Mouse (Mus musculus): ENCODE data around the gene Rbpj. TPM values are rescaled to one million over a fixed set of nuclear protein-coding genes. Genes with fewer than 3 reads are reported as not detected.

The Rbpj gene
- polyA plus RNA-seq, 2 experiments, result 6.5 to 7.0 TPM

DNA sequence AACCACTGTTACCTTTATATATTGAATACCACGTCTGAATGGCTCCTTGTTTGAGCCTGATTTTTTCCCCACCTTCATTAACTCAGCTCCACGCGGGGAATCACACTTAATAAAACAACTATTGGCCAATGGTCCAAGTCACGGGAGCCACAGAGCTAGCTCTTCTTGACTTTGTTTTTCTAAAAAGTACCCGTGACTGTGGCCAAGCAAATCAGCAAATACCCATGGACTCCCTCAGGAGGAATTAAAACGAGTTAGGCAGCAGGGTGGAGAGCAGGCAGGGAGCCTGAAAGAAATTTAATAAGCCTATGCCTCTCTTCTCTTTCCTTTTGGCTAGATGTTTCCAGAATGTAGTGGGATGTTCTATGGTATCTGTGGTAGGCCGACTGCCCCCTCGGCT is 51.9 kb downstream of the Rbpj start:
- no peaks in the 10 kb centered on the region for H3K27me3 ChIP-seq (ENCODE audit: control insufficient read depth, insufficient read depth, low read length)
- H3K36me3 ChIP-seq (replicated peaks; ENCODE audit: control insufficient read depth, insufficient read depth, low read depth), result no peaks in the 10 kb centered on the region
- H3K4me1 ChIP-seq (replicated peaks; ENCODE audit: control insufficient read depth in 2 of 2, insufficient read depth in 2 of 2, low read length in 1 of 2), result no peaks in the 10 kb centered on the region
- H3K4me2 ChIP-seq (ENCODE audit: low read depth), result no peak overlapping the region
- H3K9ac ChIP-seq (replicated peaks), result no peak overlapping the region
- 64% methylated on average over 8 of the region's 8 CpGs for WGBS (ENCODE audit: insufficient replicate concordance)
- DNase-seq (ENCODE audit: low read depth in 3 of 3, low spot score in 3 of 3) (no peak), ATAC-seq (ENCODE audit: insufficient read depth) (no peak)
- H3K27ac ChIP-seq, result no peak overlapping the region
- H3K4me3 ChIP-seq (ENCODE audit: insufficient read depth in 1 of 2, low read depth in 2 of 2, low read length in 2 of 2), result no peak overlapping the region
- no peaks in the 10 kb centered on the region for H3K9me3 ChIP-seq (ENCODE audit: control insufficient read depth, low read length)
- no peak for TF ChIP-seq EP300 (IDR thresholded peaks at IDR 0.05; ENCODE audit: low read depth)
- TF ChIP-seq CTCF (IDR thresholded peaks at IDR 0.05; ENCODE audit: low read depth), result no peak

DNA sequence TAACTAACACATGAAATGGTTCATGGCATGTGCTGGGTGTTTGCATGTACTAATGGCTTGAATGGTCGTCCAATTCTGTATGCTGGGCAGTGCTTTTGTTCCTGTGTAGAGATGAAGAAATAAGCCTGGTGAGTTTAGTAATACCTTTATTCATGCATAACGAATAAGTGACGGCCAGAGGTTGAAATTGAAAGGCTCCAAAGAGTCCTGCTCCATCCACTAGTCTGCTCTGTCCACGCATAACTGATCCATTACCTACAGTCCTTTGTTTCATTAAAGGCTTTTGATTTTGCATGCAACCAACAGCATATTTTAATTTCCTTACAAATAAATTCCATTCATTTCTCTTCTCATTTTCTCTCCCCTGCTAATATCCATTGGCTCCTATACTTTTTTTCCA is 53.2 kb downstream of the Rbpj start:
- Histone ChIP-seq H3K4me2 (ENCODE audit: low read depth) (no peak overlapping the region), H3K36me3 (replicated peaks; ENCODE audit: control insufficient read depth, insufficient read depth, low read depth) (no peaks in the 10 kb centered on the region), H3K4me1 (replicated peaks; ENCODE audit: control insufficient read depth in 2 of 2, insufficient read depth in 2 of 2, low read length in 1 of 2) (no peaks in the 10 kb centered on the region), H3K27ac (no peak overlapping the region), H3K9ac (replicated peaks) (no peak overlapping the region), H3K9me3 (ENCODE audit: control insufficient read depth, low read length) (no peaks in the 10 kb centered on the region), H3K4me3 (ENCODE audit: insufficient read depth in 1 of 2, low read depth in 2 of 2, low read length in 2 of 2) (no peak overlapping the region), H3K27me3 (ENCODE audit: control insufficient read depth, insufficient read depth, low read length) (no peaks in the 10 kb centered on the region)
- ATAC-seq (ENCODE audit: insufficient read depth) (no peak), DNase-seq (ENCODE audit: low read depth in 3 of 3, low spot score in 3 of 3) (no peak)
- 58% methylated on average over 4 of the region's 4 CpGs for WGBS (ENCODE audit: insufficient replicate concordance)
- TF ChIP-seq CTCF (IDR thresholded peaks at IDR 0.05; ENCODE audit: low read depth), result no peak
- TF ChIP-seq EP300 (IDR thresholded peaks at IDR 0.05; ENCODE audit: low read depth), result no peak

DNA sequence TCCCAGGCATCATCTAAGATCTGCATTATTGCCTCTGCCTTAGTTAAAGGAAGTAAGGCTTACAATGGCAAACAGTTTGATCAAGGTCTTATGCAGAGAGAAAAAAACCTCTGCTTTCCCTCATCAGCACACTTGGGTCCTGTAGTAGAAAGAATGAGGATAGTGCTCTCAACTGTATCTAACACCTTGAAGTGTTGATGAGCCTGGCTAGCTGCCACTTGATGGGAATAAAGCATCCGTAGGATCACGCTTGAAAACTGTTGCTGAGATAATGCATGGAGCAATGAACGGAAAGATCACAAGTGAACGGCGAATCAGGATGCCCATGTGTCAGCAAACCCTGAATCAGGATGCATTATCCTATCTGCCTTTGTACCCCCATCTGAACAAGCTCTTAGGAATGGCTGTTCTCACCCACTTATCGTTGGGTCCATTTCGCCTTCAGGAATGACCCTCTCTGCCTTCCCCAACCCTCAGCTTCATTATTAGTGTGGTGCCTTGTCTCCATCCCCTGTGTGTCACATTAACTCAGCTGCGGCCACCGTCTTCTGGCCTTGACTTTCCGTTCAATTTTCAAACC is 54.1 kb downstream of the Rbpj start:
- Histone ChIP-seq H3K27me3 (ENCODE audit: control insufficient read depth, insufficient read depth, low read length) (no peaks in the 10 kb centered on the region), H3K9ac (replicated peaks) (no peak overlapping the region), H3K4me3 (ENCODE audit: insufficient read depth in 1 of 2, low read depth in 2 of 2, low read length in 2 of 2) (no peak overlapping the region), H3K27ac (no peak overlapping the region), H3K36me3 (replicated peaks; ENCODE audit: control insufficient read depth, insufficient read depth, low read depth) (no peaks in the 10 kb centered on the region), H3K4me1 (replicated peaks; ENCODE audit: control insufficient read depth in 2 of 2, insufficient read depth in 2 of 2, low read length in 1 of 2) (no peaks in the 10 kb centered on the region), H3K4me2 (ENCODE audit: low read depth) (no peak overlapping the region), H3K9me3 (ENCODE audit: control insufficient read depth, low read length) (no peaks in the 10 kb centered on the region)
- DNase-seq (ENCODE audit: low read depth in 3 of 3, low spot score in 3 of 3), result no peak
- ATAC-seq (ENCODE audit: insufficient read depth), result no peak
- WGBS (ENCODE audit: insufficient replicate concordance), result 69% methylated on average over 10 of the region's 10 CpGs
- no peak for TF ChIP-seq CTCF (IDR thresholded peaks at IDR 0.05; ENCODE audit: low read depth)
- TF ChIP-seq EP300 (IDR thresholded peaks at IDR 0.05; ENCODE audit: low read depth), result no peak

DNA sequence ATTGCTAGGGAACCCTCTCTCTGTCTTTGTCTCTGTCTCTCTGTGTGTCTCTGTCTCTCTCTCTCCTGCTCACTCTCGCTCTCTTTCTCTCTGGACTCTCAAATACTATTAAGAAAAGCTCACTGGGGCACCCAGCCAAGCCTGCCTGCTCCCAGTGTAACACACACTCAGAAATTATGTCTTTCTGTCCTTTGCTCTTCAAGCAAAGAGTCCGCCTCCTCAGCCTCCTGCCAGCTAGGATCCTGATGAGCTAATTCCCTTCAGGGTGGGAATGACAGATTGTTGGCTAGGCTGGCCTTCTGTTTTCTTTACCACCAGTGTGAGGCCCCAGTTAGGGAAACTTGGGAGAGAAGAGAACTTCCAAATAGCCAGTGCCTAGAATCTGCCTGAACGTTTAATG is 57.1 kb downstream of the Rbpj start:
- no peaks in the 10 kb centered on the region for H3K27me3 ChIP-seq (ENCODE audit: control insufficient read depth, insufficient read depth, low read length)
- H3K9me3 ChIP-seq (ENCODE audit: control insufficient read depth, low read length), result no peaks in the 10 kb centered on the region
- no peak overlapping the region for H3K9ac ChIP-seq (replicated peaks)
- no peak for TF ChIP-seq EP300 (IDR thresholded peaks at IDR 0.05; ENCODE audit: low read depth)
- TF ChIP-seq CTCF (IDR thresholded peaks at IDR 0.05; ENCODE audit: low read depth), result no peak
- H3K4me1 ChIP-seq (replicated peaks; ENCODE audit: control insufficient read depth in 2 of 2, insufficient read depth in 2 of 2, low read length in 1 of 2), result no peaks in the 10 kb centered on the region
- 42% methylated on average over 3 of the region's 3 CpGs for WGBS (ENCODE audit: insufficient replicate concordance)
- ATAC-seq (ENCODE audit: insufficient read depth) (no peak), DNase-seq (ENCODE audit: low read depth in 3 of 3, low spot score in 3 of 3) (no peak)
- H3K27ac ChIP-seq, result no peak overlapping the region
- no peaks in the 10 kb centered on the region for H3K36me3 ChIP-seq (replicated peaks; ENCODE audit: control insufficient read depth, insufficient read depth, low read depth)
- H3K4me2 ChIP-seq (ENCODE audit: low read depth), result no peak overlapping the region
- H3K4me3 ChIP-seq (ENCODE audit: insufficient read depth in 1 of 2, low read depth in 2 of 2, low read length in 2 of 2), result no peak overlapping the region

DNA sequence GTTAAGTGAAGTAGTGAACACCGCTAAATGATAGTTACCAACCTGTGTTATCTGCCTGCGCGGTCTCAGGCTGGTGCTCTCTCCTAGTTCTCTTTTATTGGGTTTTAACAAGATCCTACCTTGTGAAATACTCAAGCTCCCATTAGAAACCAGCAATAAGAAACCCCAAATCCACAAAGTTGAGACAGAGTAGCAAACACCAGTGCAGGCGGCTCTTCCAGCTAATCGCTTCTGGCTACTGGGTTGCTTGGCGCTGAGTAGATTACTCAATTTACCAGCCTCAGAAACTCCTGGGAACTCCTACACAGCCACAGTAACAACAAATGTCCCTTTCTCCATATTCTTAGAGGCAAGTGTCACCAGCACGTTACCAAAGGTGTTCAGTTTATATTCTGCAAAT is 58.2 kb downstream of the Rbpj start:
- Histone ChIP-seq H3K36me3 (replicated peaks; ENCODE audit: control insufficient read depth, insufficient read depth, low read depth) (no peaks in the 10 kb centered on the region), H3K4me1 (replicated peaks; ENCODE audit: control insufficient read depth in 2 of 2, insufficient read depth in 2 of 2, low read length in 1 of 2) (no peaks in the 10 kb centered on the region), H3K9ac (replicated peaks) (no peak overlapping the region), H3K9me3 (ENCODE audit: control insufficient read depth, low read length) (no peaks in the 10 kb centered on the region), H3K27ac (no peak overlapping the region), H3K4me3 (ENCODE audit: insufficient read depth in 1 of 2, low read depth in 2 of 2, low read length in 2 of 2) (no peak overlapping the region), H3K27me3 (ENCODE audit: control insufficient read depth, insufficient read depth, low read length) (no peaks in the 10 kb centered on the region), H3K4me2 (ENCODE audit: low read depth) (no peak overlapping the region)
- no peak for TF ChIP-seq EP300 (IDR thresholded peaks at IDR 0.05; ENCODE audit: low read depth)
- TF ChIP-seq CTCF (IDR thresholded peaks at IDR 0.05; ENCODE audit: low read depth), result no peak
- WGBS (ENCODE audit: insufficient replicate concordance), result 77% methylated on average over 7 of the region's 7 CpGs
- DNase-seq (ENCODE audit: low read depth in 3 of 3, low spot score in 3 of 3), result no peak
- no peak for ATAC-seq (ENCODE audit: insufficient read depth)
